Mouse (Mus musculus) MEL (cell line): ENCODE data around the gene Olfr520. TPM values are rescaled to one million over a fixed set of nuclear protein-coding genes. Genes with fewer than 3 reads are reported as not detected.

Experiments
- DNase-seq: peaks from one replicate; pipeline ENCODE4 v3.0.0; 2011; ENCODE audit warnings: low read depth, low spot score
- H3K27ac ChIP-seq: 2 replicates; pipeline ENCODE4 v1.5.1; 2012; ENCODE audit warnings: low read depth, mild to moderate bottlenecking, control low read depth, low read length, moderate library complexity; ENCODE audit not compliant: control insufficient read depth
- H3K27me3 ChIP-seq, 2 experiments: fragments of 150-350 bp in 1 of 2; sonication (generic) in 1 of 2; 2 replicates each; pipeline ENCODE4 v1.6.1; 2012; ENCODE audit warnings: low read length in 2 of 2, mild to moderate bottlenecking in 2 of 2, improper control_type of control experiment in 1 of 2, moderate library complexity in 1 of 2; ENCODE audit not compliant: insufficient read depth in 2 of 2, control insufficient read depth in 1 of 2
- H3K36me3 ChIP-seq, 2 experiments: 2 replicates each; pipeline ENCODE4 v1.6.1; 2012 to 2014; ENCODE audit warnings: low read length in 2 of 2, improper control_type of control experiment in 1 of 2, inconsistent platforms in 1 of 2, mild to moderate bottlenecking in 1 of 2; ENCODE audit not compliant: insufficient read depth in 2 of 2, control insufficient read depth in 1 of 2
- H3K4me1 ChIP-seq, 2 experiments: fragments of 150-350 bp in 1 of 2; sonication (generic) in 1 of 2; 2 replicates each; pipeline ENCODE4 v1.6.1; 2012; ENCODE audit warnings: low read length in 2 of 2, improper control_type of control experiment in 1 of 2, mild to moderate bottlenecking in 1 of 2; ENCODE audit not compliant: insufficient read depth in 2 of 2, control insufficient read depth in 1 of 2
- H3K4me3 ChIP-seq, 2 experiments: fragments of 150-350 bp in 1 of 2; sonication (generic) in 1 of 2; 2 replicates each; pipeline ENCODE4 v1.5.1; 2012; ENCODE audit warnings: low read depth in 2 of 2, low read length in 2 of 2, mild to moderate bottlenecking in 2 of 2, moderate library complexity in 2 of 2, control low read depth in 1 of 2, improper control_type of control experiment in 1 of 2; ENCODE audit not compliant: control insufficient read depth in 1 of 2, insufficient read depth in 1 of 2
- H3K79me2 ChIP-seq: 2 replicates; pipeline ENCODE4 v1.6.1; 2012; ENCODE audit warnings: mild to moderate bottlenecking, low read length, moderate library complexity; ENCODE audit not compliant: control insufficient read depth, poor library complexity, insufficient read depth
- H3K9ac ChIP-seq: 2 replicates; pipeline ENCODE4 v1.6.1; 2012; ENCODE audit warnings: low read depth, mild to moderate bottlenecking, control low read depth, low read length, moderate library complexity; ENCODE audit not compliant: control insufficient read depth, poor library complexity, severe bottlenecking
- H3K9me3 ChIP-seq: fragments of 150-350 bp; sonication (generic); replicated peaks from 2 replicates; pipeline ENCODE4 v1.6.1; 2012; ENCODE audit warnings: mild to moderate bottlenecking, low read length, improper control_type of control experiment, moderate library complexity; ENCODE audit not compliant: insufficient read depth
- CTCF ChIP-seq, 3 experiments: IDR thresholded peaks in 2 of 3; conservative IDR thresholded peaks in 1 of 3; 2 replicates each; pipeline ENCODE4 v1.5.1; 2011 to 2012; ENCODE audit warnings: low read length in 3 of 3, low read depth in 2 of 3, mild to moderate bottlenecking in 2 of 3, improper control_type of control experiment in 1 of 3, inconsistent platforms in 1 of 3, mixed read lengths in 1 of 3, moderate library complexity in 1 of 3; ENCODE audit not compliant: control insufficient read depth in 1 of 3, insufficient read depth in 1 of 3, poor library complexity in 1 of 3, severe bottlenecking in 1 of 3
- EP300 ChIP-seq, 2 experiments: IDR thresholded peaks; 2 replicates each; pipeline ENCODE4 v1.6.1; 2011; ENCODE audit warnings: improper control_type of control experiment in 2 of 2, low read length in 2 of 2, low read depth in 1 of 2, mild to moderate bottlenecking in 1 of 2
- GATA1 ChIP-seq: IDR thresholded peaks from 2 replicates; pipeline ENCODE4 v1.6.1; 2011; ENCODE audit warnings: low read depth, low read length, improper control_type of control experiment
- HCFC1 ChIP-seq: IDR thresholded peaks from 2 replicates; pipeline ENCODE4 v1.6.1; 2012; ENCODE audit warnings: low read depth, mild to moderate bottlenecking, inconsistent platforms, low read length, improper control_type of control experiment, moderate library complexity
- KAT2A ChIP-seq: conservative IDR thresholded peaks from 2 replicates; pipeline ENCODE4 v1.6.1; 2012; ENCODE audit warnings: low read depth, low read length, improper control_type of control experiment, inconsistent platforms
- MAZ ChIP-seq: IDR thresholded peaks from 2 replicates; pipeline ENCODE4 v1.6.1; 2012; ENCODE audit warnings: low read depth, mild to moderate bottlenecking, inconsistent platforms, low read length, improper control_type of control experiment
- MEF2A ChIP-seq: IDR thresholded peaks from 2 replicates; pipeline ENCODE4 v1.6.1; 2014; ENCODE audit warnings: low read depth, mild to moderate bottlenecking, inconsistent platforms, low read length, improper control_type of control experiment; ENCODE audit not compliant: poor library complexity, insufficient replicate concordance, severe bottlenecking; ENCODE audit errors: extremely low read depth
- MXI1 ChIP-seq: IDR thresholded peaks from 2 replicates; pipeline ENCODE4 v1.6.1; 2011; ENCODE audit warnings: mild to moderate bottlenecking, low read depth, low read length, improper control_type of control experiment
- MYC ChIP-seq: IDR thresholded peaks from 2 replicates; pipeline ENCODE4 v1.6.1; 2011; ENCODE audit warnings: low read depth, mild to moderate bottlenecking, low read length, improper control_type of control experiment, moderate library complexity
- NELFE ChIP-seq: IDR thresholded peaks from 2 replicates; pipeline ENCODE4 v1.6.1; 2011; ENCODE audit warnings: low read depth, low read length, improper control_type of control experiment
- POLR2AphosphoS2 ChIP-seq: IDR thresholded peaks from 2 replicates; pipeline ENCODE4 v1.6.1; 2011; ENCODE audit warnings: low read length, improper control_type of control experiment
- POLR2AphosphoS5 ChIP-seq: IDR thresholded peaks from 2 replicates; pipeline ENCODE4 v1.6.1; 2012; ENCODE audit warnings: low read depth, borderline replicate concordance, mild to moderate bottlenecking, inconsistent platforms, low read length, moderate library complexity, mixed read lengths
- RCOR1 ChIP-seq: IDR thresholded peaks from 2 replicates; pipeline ENCODE4 v1.6.1; 2012; ENCODE audit warnings: low read depth, mild to moderate bottlenecking, inconsistent platforms, low read length, improper control_type of control experiment
- SIN3A ChIP-seq: IDR thresholded peaks from 2 replicates; pipeline ENCODE4 v1.6.1; 2012; ENCODE audit warnings: low read length, improper control_type of control experiment, inconsistent platforms
- TBP ChIP-seq: IDR thresholded peaks from 2 replicates; pipeline ENCODE4 v1.8.0; 2011; ENCODE audit warnings: low read depth, low read length, improper control_type of control experiment
- TCF12 ChIP-seq: IDR thresholded peaks from 2 replicates; pipeline ENCODE4 v1.6.1; 2014; ENCODE audit warnings: low read depth, mild to moderate bottlenecking, inconsistent platforms, low read length, improper control_type of control experiment, moderate library complexity
- UBTF ChIP-seq: IDR thresholded peaks from 2 replicates; pipeline ENCODE4 v1.6.1; 2012; ENCODE audit warnings: low read depth, mild to moderate bottlenecking, inconsistent platforms, low read length, improper control_type of control experiment, moderate library complexity, borderline replicate concordance; ENCODE audit not compliant: insufficient read depth
- USF2 ChIP-seq, 2 experiments: IDR thresholded peaks; 2 replicates each; pipeline ENCODE4 v1.6.1; 2011 to 2012; ENCODE audit warnings: improper control_type of control experiment in 2 of 2, low read length in 2 of 2, borderline replicate concordance in 1 of 2, inconsistent platforms in 1 of 2, low read depth in 1 of 2, mild to moderate bottlenecking in 1 of 2; ENCODE audit not compliant: insufficient read depth in 1 of 2
- ZMIZ1 ChIP-seq: IDR thresholded peaks from 2 replicates; pipeline ENCODE4 v1.6.1; 2012; ENCODE audit warnings: low read depth, mild to moderate bottlenecking, inconsistent platforms, low read length, improper control_type of control experiment, moderate library complexity
- polyA plus RNA-seq, 2 experiments: library from polyadenylated mRNA; stranded (reverse) in 1 of 2; unstranded in 1 of 2; fragments of >175 nt in 1 of 2; fragments of >200 nt in 1 of 2; gene quantifications; 2 replicates each; pipeline versions ENCODE4 v1.2.1 to v1.2.4; 2012; ENCODE audit warnings: low replicate concordance in 2 of 2, low read depth in 1 of 2; ENCODE audit not compliant: insufficient read length in 2 of 2, insufficient read depth in 1 of 2, missing spikeins in 1 of 2
- total RNA-seq: library from RNA; depleted of rRNA; stranded (reverse); fragments of 300-350 nt; gene quantifications from 2 replicates; pipeline ENCODE4 v1.2.3, GENCODE M21; 2012; rRNA removed

Gene Olfr520
- total RNA-seq = not detected in 2 replicates
- not detected for polyA plus RNA-seq

- H3K9me3 ChIP-seq = no peaks in the 10 kb centered on the region
- H3K9ac ChIP-seq = no peak within 1 kb of the TSS
- no peaks in the 10 kb centered on the region for H3K79me2 ChIP-seq
- H3K27me3 ChIP-seq = peaks cover 0 to 3% of the 10 kb centered on the region in 2 experiments; a peak in 2 of 4 replicates
- DNase-seq = no peak
- H3K4me1 ChIP-seq = 0 out of 4 replicates have a peak, but pooled peaks cover 0 to 3% of the 10 kb centered on the region in 2 experiments
- TF ChIP-seq CTCF (IDR thresholded peaks at IDR 0.05 in 2 of 3, conservative IDR thresholded peaks at IDR 0.05 in 1 of 3; ENCODE audit: control insufficient read depth in 1 of 3, insufficient read depth in 1 of 3, low read depth in 2 of 3, low read length in 3 of 3, poor library complexity in 1 of 3, severe bottlenecking in 1 of 3) (no peak), NELFE (no peak), ZMIZ1 (no peak), UBTF (no peak)
- H3K4me3 ChIP-seq = no peak within 1 kb of the TSS
- peaks cover 0 to 2% of the 10 kb centered on the region in 2 experiments; a peak in 2 of 4 replicates for H3K36me3 ChIP-seq
- no peak within 1 kb of the TSS for H3K27ac ChIP-seq
These were observed at the start of gene Olfr520 for GRCm38 (mm10) chr7:99729973-99730372. Gene Olfr520 (plus strand): TSS chr7:99730273.

DNA sequence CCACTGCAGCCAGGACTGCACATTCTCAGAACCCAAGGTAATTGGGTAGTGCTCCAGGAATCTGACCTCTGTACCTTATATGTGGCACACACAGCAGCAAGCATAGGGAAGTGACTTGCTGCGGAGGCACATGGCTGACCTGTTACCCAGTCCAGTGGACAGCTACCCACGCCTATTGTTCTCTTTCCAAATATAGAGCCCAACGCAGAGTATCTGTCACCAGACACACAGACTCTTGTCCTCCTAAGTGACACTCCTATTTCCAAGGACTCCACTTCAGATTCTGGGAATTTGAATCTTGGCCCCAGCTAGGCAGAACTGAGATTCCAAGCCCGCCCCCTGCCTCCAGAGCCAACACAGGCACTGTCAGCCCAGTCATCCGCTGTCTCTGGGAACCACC, 49.3 kb upstream of the Olfr520 start:
- H3K4me3 ChIP-seq = no peak overlapping the region
- H3K27ac ChIP-seq = no peak overlapping the region
- H3K79me2 ChIP-seq = no peaks in the 10 kb centered on the region
- H3K4me1 ChIP-seq = no peaks in the 10 kb centered on the region
- DNase-seq = no peak
- TF ChIP-seq MXI1 (no peak), POLR2AphosphoS2 (no peak), SIN3A (no peak), MYC (no peak), ZMIZ1 (no peak), TCF12 (no peak), RCOR1 (no peak), GATA1 (no peak), POLR2AphosphoS5 (no peak), HCFC1 (no peak)
- H3K9ac ChIP-seq = no peak overlapping the region
- no peaks in the 10 kb centered on the region for H3K9me3 ChIP-seq
- H3K36me3 ChIP-seq = no peaks in the 10 kb centered on the region
- H3K27me3 ChIP-seq = peaks cover 0 to 5% of the 10 kb centered on the region in 2 experiments; a peak in 2 of 4 replicates

DNA sequence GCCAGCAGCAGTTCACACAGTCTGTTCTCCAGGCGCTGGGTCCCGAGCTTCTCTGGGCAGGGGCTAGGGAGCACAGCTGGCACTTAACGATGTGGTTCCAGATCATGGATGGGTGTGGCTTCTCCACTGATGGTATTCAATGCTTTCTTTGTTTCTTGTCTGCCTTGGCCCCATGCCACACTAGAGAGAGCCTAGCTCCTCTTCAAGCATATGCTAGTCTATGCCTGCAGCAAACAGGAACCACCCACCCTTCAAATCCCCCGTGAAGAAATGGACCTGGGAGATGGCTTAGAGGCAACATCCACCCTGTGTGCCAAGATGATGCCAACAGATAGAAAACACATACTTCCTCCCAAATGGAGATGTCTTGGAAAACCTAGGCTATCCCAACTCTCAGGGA, 46.0 kb upstream of the Olfr520 start:
- H3K4me1 ChIP-seq = no peaks in the 10 kb centered on the region
- no peak for DNase-seq
- no peaks in the 10 kb centered on the region for H3K79me2 ChIP-seq
- no peak overlapping the region for H3K9ac ChIP-seq
- no peaks in the 10 kb centered on the region for H3K36me3 ChIP-seq
- no peak overlapping the region for H3K27ac ChIP-seq
- peaks cover 2 to 5% of the 10 kb centered on the region in 2 experiments; a peak in 2 of 4 replicates for H3K27me3 ChIP-seq
- no peak overlapping the region for H3K4me3 ChIP-seq
- no peaks in the 10 kb centered on the region for H3K9me3 ChIP-seq
- TF ChIP-seq EP300 (IDR thresholded peaks at IDR 0.05; ENCODE audit: low read depth in 1 of 2, low read length in 2 of 2) (no peak), TBP (no peak), USF2 (IDR thresholded peaks at IDR 0.05; ENCODE audit: borderline replicate concordance in 1 of 2, insufficient read depth in 1 of 2, low read depth in 1 of 2, low read length in 2 of 2) (no peak), MAZ (no peak), RCOR1 (no peak), MEF2A (no peak), CTCF (IDR thresholded peaks at IDR 0.05 in 2 of 3, conservative IDR thresholded peaks at IDR 0.05 in 1 of 3; ENCODE audit: control insufficient read depth in 1 of 3, insufficient read depth in 1 of 3, low read depth in 2 of 3, low read length in 3 of 3, poor library complexity in 1 of 3, severe bottlenecking in 1 of 3) (no peak), SIN3A (no peak), KAT2A (no peak), MXI1 (no peak)
